Mouse (Mus musculus) thymus, postnatal 25 days (tissue): ENCODE data around the gene Mgat3.

Experiments
- DNase-seq: peaks from one replicate; pipeline ENCODE4 v3.0.0; 2022

Mgat3 gene

GRCm38 (mm10) chr15:80173001-80173771 is at the start of gene Mgat3:
Gene Mgat3 (plus strand): TSS chr15:80173721.
- DNase-seq, result no peak

- DNase-seq, result no peak
Measured at GRCm38 (mm10) chr15:80124651-80125050, 48.9 kb upstream of the Mgat3 start.

- peak; percentile 31 for DNase-seq
Measured at GRCm38 (mm10) chr15:80127191-80127590, 46.3 kb upstream of the Mgat3 start.

GRCm38 (mm10) chr15:80129982-80130381 is 43.5 kb upstream of the Mgat3 start:
- DNase-seq, result no peak

- no peak for DNase-seq
Measured at GRCm38 (mm10) chr15:80130689-80131088, 42.8 kb upstream of the Mgat3 start.

GRCm38 (mm10) chr15:80131421-80131820 is 42.1 kb upstream of the Mgat3 start:
- no peak for DNase-seq

- DNase-seq, result no peak
Measured at GRCm38 (mm10) chr15:80132452-80132851, 41.1 kb upstream of the Mgat3 start.

GRCm38 (mm10) chr15:80132993-80133586 is 40.4 kb upstream of the Mgat3 start, which contains the start of gene Tab1:
Gene Tab1 (plus strand): TSS chr15:80133127.
- peak; percentile 93 for DNase-seq

GRCm38 (mm10) chr15:80133682-80134449 is 39.7 kb upstream of the Mgat3 start:
- DNase-seq, result no peak

- DNase-seq, result no peak
Measured at GRCm38 (mm10) chr15:80134450-80134847, 39.1 kb upstream of the Mgat3 start.

- no peak for DNase-seq
Measured at GRCm38 (mm10) chr15:80135499-80135898, 38.0 kb upstream of the Mgat3 start.

- DNase-seq, result no peak
Measured at GRCm38 (mm10) chr15:80136645-80137044, 36.9 kb upstream of the Mgat3 start.

- DNase-seq, result no peak
Measured at GRCm38 (mm10) chr15:80137945-80138791, 35.4 kb upstream of the Mgat3 start.

GRCm38 (mm10) chr15:80140302-80140701 is 33.2 kb upstream of the Mgat3 start:
- no peak for DNase-seq

GRCm38 (mm10) chr15:80140878-80141277 is 32.6 kb upstream of the Mgat3 start:
- DNase-seq, result no peak

- DNase-seq, result no peak
Measured at GRCm38 (mm10) chr15:80142130-80142529, 31.4 kb upstream of the Mgat3 start.

GRCm38 (mm10) chr15:80143760-80144159 is 29.8 kb upstream of the Mgat3 start:
- no peak for DNase-seq

GRCm38 (mm10) chr15:80145397-80145796 is 28.1 kb upstream of the Mgat3 start:
- DNase-seq, result no peak

GRCm38 (mm10) chr15:80146153-80146552 is 27.4 kb upstream of the Mgat3 start:
- DNase-seq, result no peak

GRCm38 (mm10) chr15:80147090-80147489 is 26.4 kb upstream of the Mgat3 start:
- DNase-seq, result no peak

- DNase-seq, result no peak
Measured at GRCm38 (mm10) chr15:80147511-80147910, 26.0 kb upstream of the Mgat3 start.

GRCm38 (mm10) chr15:80148565-80148964 is 25.0 kb upstream of the Mgat3 start:
- peak; percentile 61 for DNase-seq

- peak; percentile 60 for DNase-seq
Measured at GRCm38 (mm10) chr15:80149517-80149916, 24.0 kb upstream of the Mgat3 start.
